Mouse (Mus musculus): ENCODE data around the gene Inpp4b. TPM values are rescaled to one million over a fixed set of nuclear protein-coding genes. Genes with fewer than 3 reads are reported as not detected.

Inpp4b gene
- total and polyA plus RNA-seq, 3 experiments: 0.59 to 36.8 (median 35.6) TPM

DNA sequence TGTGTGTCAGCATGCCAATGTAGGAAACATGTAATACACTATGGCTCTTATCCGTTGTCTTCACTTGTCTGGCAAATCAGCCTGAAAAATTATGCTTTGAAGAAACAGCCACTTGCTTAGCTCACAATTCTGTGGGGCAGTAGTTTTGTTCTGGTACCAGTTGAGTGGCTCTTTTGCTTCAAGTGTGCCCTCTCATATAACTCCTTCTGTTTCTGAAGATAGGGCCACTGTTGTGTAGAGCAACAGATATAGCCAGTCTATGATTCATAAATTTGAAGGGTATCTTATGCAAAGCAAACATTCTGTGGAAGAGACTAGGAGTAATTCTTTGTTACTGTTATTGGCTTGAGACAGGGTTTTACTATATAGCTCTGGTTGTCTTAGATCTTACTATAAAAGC, 265.7 kb downstream of the Inpp4b start:
- H3K9me3 ChIP-seq (replicated peaks): no peaks in the 10 kb centered on the region
- no peaks in the 10 kb centered on the region for H3K27me3 ChIP-seq (ENCODE audit: insufficient read depth, low read length)
- H3K4me3 ChIP-seq (ENCODE audit: low read depth, low read length): no peak overlapping the region
- H3K36me3 ChIP-seq (replicated peaks): no peaks in the 10 kb centered on the region
- TF ChIP-seq CTCF (IDR thresholded peaks at IDR 0.05; ENCODE audit: low read depth, low read length) (no peak), POLR2AphosphoS5 (IDR thresholded peaks at IDR 0.05; ENCODE audit: insufficient replicate concordance, low read depth, low read length) (no peak), GATA1 (IDR thresholded peaks at IDR 0.05; ENCODE audit: borderline replicate concordance, low read length) (no peak), GATA2 (IDR thresholded peaks at IDR 0.05; ENCODE audit: borderline replicate concordance, low read depth, low read length) (no peak)
- H3K4me1 ChIP-seq (ENCODE audit: insufficient read depth, low read depth, low read length): no peaks in the 10 kb centered on the region
- no peak for ATAC-seq (ENCODE audit: extremely low read depth, insufficient number of reproducible peaks, low FRiP score, poor library complexity, severe bottlenecking)
- no peak for DNase-seq (ENCODE audit: low spot score)

DNA sequence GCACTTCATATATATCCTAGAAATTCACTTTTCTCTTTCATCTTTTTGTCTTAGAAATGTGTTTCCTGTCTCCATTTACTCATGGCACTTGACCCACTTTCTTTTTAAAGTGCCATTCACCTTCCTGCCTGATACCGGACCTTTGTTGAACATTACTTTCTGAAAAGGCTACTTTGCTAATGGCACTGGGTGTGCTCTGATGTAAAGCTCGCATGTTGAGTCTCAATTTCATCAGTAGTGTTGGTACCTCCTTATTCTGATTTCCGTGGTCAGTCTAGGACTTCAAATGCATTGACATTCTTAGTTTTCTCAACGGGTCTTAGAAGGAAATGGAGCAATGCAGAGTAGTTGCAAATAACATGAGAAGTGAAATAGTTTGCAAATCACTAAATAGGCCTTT, 266.7 kb downstream of the Inpp4b start:
- Histone ChIP-seq H3K4me3 (ENCODE audit: low read depth, low read length) (no peak overlapping the region), H3K36me3 (replicated peaks) (no peaks in the 10 kb centered on the region), H3K27me3 (ENCODE audit: insufficient read depth, low read length) (no peaks in the 10 kb centered on the region), H3K4me1 (ENCODE audit: insufficient read depth, low read depth, low read length) (no peaks in the 10 kb centered on the region), H3K9me3 (replicated peaks) (no peaks in the 10 kb centered on the region)
- DNase-seq (ENCODE audit: low spot score) (no peak), ATAC-seq (ENCODE audit: extremely low read depth, insufficient number of reproducible peaks, low FRiP score, poor library complexity, severe bottlenecking) (no peak)
- TF ChIP-seq CTCF (IDR thresholded peaks at IDR 0.05; ENCODE audit: low read depth, low read length) (no peak), GATA2 (IDR thresholded peaks at IDR 0.05; ENCODE audit: borderline replicate concordance, low read depth, low read length) (no peak), TAL1 (conservative IDR thresholded peaks at IDR 0.05; ENCODE audit: low read depth, low read length) (no peak), POLR2AphosphoS5 (IDR thresholded peaks at IDR 0.05; ENCODE audit: insufficient replicate concordance, low read depth, low read length) (no peak), GATA1 (IDR thresholded peaks at IDR 0.05; ENCODE audit: borderline replicate concordance, low read length) (no peak)

DNA sequence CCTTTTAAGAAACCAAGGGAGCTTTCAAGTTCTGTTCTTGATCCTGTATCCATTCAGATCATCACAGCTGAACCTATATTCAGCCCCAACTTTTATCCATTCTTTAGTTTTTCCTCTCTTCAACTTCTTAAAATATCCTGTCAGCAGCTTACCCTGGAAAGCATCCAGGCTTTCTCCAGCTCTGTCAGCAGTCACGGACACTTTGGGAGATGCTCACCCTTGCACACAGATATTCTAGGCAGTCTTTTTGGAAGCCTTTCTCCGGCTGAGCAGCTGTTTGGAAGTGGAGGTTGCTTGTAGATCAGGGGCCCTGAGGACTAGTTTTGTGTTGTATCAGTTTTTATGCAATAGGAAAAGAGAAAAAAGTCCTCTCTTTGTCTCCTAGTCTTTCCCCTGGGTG, 270.3 kb downstream of the Inpp4b start:
- ATAC-seq (ENCODE audit: extremely low read depth, insufficient number of reproducible peaks, low FRiP score, poor library complexity, severe bottlenecking): no peak
- Histone ChIP-seq H3K27me3 (ENCODE audit: insufficient read depth, low read length) (no peaks in the 10 kb centered on the region), H3K36me3 (replicated peaks) (no peaks in the 10 kb centered on the region), H3K4me1 (ENCODE audit: insufficient read depth, low read depth, low read length) (no peaks in the 10 kb centered on the region), H3K9me3 (replicated peaks) (no peaks in the 10 kb centered on the region), H3K4me3 (ENCODE audit: low read depth, low read length) (no peak overlapping the region)
- TF ChIP-seq CTCF (IDR thresholded peaks at IDR 0.05; ENCODE audit: low read depth, low read length) (no peak), TAL1 (conservative IDR thresholded peaks at IDR 0.05; ENCODE audit: low read depth, low read length) (no peak), GATA2 (IDR thresholded peaks at IDR 0.05; ENCODE audit: borderline replicate concordance, low read depth, low read length) (no peak), POLR2AphosphoS5 (IDR thresholded peaks at IDR 0.05; ENCODE audit: insufficient replicate concordance, low read depth, low read length) (no peak), GATA1 (IDR thresholded peaks at IDR 0.05; ENCODE audit: borderline replicate concordance, low read length) (no peak)
- DNase-seq (ENCODE audit: low spot score): no peak

DNA sequence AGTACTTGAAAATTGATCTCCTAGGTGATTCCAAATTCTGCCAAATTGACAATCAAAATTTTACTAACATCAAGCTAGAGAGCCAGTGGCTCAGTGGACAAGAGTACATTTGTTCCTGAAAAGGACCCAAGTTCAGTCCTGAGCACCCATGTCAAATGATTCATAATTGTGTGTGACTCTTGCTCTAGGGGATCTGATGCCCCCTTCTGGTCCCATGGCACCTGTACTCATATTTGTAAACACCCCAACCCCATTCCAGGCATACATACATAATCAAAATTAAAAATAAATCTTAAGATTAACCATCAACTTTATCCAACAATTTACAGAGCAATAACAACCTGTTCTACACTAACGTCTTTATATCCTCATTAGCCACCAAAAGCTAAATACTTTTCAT, 271.8 kb downstream of the Inpp4b start:
- no peak for ATAC-seq (ENCODE audit: extremely low read depth, insufficient number of reproducible peaks, low FRiP score, poor library complexity, severe bottlenecking)
- DNase-seq (ENCODE audit: low spot score): no peak
- no peaks in the 10 kb centered on the region for H3K36me3 ChIP-seq (replicated peaks)

DNA sequence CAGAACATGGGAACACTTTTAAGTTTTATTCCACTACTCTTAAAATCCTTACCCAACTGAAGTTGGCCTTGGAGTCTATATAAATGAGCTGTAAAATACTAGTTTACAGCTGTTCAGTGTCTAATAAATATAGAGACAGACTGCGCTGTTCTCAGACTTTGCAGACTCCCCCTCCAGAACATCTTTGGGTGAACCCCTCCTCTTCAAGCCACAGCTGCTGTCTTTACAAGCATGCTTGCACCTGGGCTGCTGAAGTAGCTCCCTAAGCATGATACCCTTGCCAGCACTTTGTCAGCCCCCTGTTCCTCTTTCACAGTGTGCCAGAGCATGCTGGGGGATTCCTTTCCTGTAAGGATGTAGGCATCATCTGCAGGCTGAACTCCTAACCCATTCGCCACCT, 272.2 kb downstream of the Inpp4b start:
- H3K27me3 ChIP-seq (ENCODE audit: insufficient read depth, low read length): no peaks in the 10 kb centered on the region
- ATAC-seq (ENCODE audit: extremely low read depth, insufficient number of reproducible peaks, low FRiP score, poor library complexity, severe bottlenecking) (no peak), DNase-seq (ENCODE audit: low spot score) (no peak)
- no peaks in the 10 kb centered on the region for H3K36me3 ChIP-seq (replicated peaks)
- H3K4me1 ChIP-seq (ENCODE audit: insufficient read depth, low read depth, low read length): no peaks in the 10 kb centered on the region
- no peak for TF ChIP-seq POLR2AphosphoS5 (IDR thresholded peaks at IDR 0.05; ENCODE audit: insufficient replicate concordance, low read depth, low read length)
- TF ChIP-seq GATA2 (IDR thresholded peaks at IDR 0.05; ENCODE audit: borderline replicate concordance, low read depth, low read length): no peak
- no peak for TF ChIP-seq GATA1 (IDR thresholded peaks at IDR 0.05; ENCODE audit: borderline replicate concordance, low read length)
- no peak for TF ChIP-seq TAL1 (conservative IDR thresholded peaks at IDR 0.05; ENCODE audit: low read depth, low read length)
- no peak for TF ChIP-seq CTCF (IDR thresholded peaks at IDR 0.05; ENCODE audit: low read depth, low read length)
- H3K9me3 ChIP-seq (replicated peaks): no peaks in the 10 kb centered on the region
- no peak overlapping the region for H3K4me3 ChIP-seq (ENCODE audit: low read depth, low read length)

More for the DNA sequence above, 271.8 kb downstream of the Inpp4b start:
- Histone ChIP-seq H3K9me3 (replicated peaks) (no peaks in the 10 kb centered on the region), H3K4me1 (ENCODE audit: insufficient read depth, low read depth, low read length) (no peaks in the 10 kb centered on the region), H3K27me3 (ENCODE audit: insufficient read depth, low read length) (no peaks in the 10 kb centered on the region), H3K4me3 (ENCODE audit: low read depth, low read length) (no peak overlapping the region)
- TF ChIP-seq CTCF (IDR thresholded peaks at IDR 0.05; ENCODE audit: low read depth, low read length) (no peak), GATA2 (IDR thresholded peaks at IDR 0.05; ENCODE audit: borderline replicate concordance, low read depth, low read length) (no peak), POLR2AphosphoS5 (IDR thresholded peaks at IDR 0.05; ENCODE audit: insufficient replicate concordance, low read depth, low read length) (no peak), TAL1 (conservative IDR thresholded peaks at IDR 0.05; ENCODE audit: low read depth, low read length) (no peak), GATA1 (IDR thresholded peaks at IDR 0.05; ENCODE audit: borderline replicate concordance, low read length) (no peak)

DNA sequence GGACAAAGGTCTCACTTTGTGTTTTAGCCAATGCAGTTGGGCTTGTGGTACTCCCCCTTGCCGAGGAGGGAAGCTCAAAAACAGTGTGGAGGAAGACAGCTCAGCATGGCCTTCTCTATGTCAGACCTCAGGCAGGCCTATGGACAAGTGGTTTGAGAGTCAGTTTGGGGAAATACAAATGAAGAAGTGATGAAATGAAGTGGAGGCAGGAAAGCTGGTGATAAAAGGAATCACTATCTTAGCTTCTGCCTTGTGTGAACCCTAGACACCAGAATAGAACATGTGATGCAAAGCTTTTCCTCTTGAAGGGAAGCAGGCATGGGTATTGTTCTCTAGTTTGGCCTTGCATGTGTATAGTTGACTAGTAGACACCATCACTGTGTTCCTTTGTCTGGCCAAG, 273.2 kb downstream of the Inpp4b start:
- DNase-seq (ENCODE audit: low spot score): no peak
- Histone ChIP-seq H3K27me3 (ENCODE audit: insufficient read depth, low read length) (no peaks in the 10 kb centered on the region), H3K36me3 (replicated peaks) (no peaks in the 10 kb centered on the region), H3K4me1 (ENCODE audit: insufficient read depth, low read depth, low read length) (no peaks in the 10 kb centered on the region), H3K9me3 (replicated peaks) (no peaks in the 10 kb centered on the region), H3K4me3 (ENCODE audit: low read depth, low read length) (no peak overlapping the region)
- no peak for ATAC-seq (ENCODE audit: extremely low read depth, insufficient number of reproducible peaks, low FRiP score, poor library complexity, severe bottlenecking)
- TF ChIP-seq POLR2AphosphoS5 (IDR thresholded peaks at IDR 0.05; ENCODE audit: insufficient replicate concordance, low read depth, low read length) (no peak), TAL1 (conservative IDR thresholded peaks at IDR 0.05; ENCODE audit: low read depth, low read length) (no peak), GATA2 (IDR thresholded peaks at IDR 0.05; ENCODE audit: borderline replicate concordance, low read depth, low read length) (no peak)

DNA sequence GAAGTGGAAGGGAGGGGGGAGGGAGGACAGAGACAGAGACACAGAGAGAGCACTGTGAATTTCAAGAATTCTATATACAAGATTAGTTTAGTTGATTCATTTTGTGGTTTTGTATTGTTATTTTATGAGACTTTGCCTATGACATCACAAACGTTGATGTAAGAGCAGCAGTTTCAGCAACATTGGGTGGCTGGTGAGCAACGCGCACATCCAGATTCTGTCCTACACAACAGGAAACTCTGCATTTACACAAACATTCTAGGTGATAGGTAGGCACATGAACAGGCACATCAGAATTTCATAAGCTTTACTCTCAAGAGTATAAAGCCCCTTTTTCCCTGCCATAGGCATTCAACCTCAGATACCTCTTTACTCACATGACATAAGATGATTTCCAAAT, 276.6 kb downstream of the Inpp4b start:
- no peaks in the 10 kb centered on the region for H3K36me3 ChIP-seq (replicated peaks)
- H3K4me3 ChIP-seq (ENCODE audit: low read depth, low read length): no peak overlapping the region
- no peaks in the 10 kb centered on the region for H3K9me3 ChIP-seq (replicated peaks)
- ATAC-seq (ENCODE audit: extremely low read depth, insufficient number of reproducible peaks, low FRiP score, poor library complexity, severe bottlenecking) (no peak), DNase-seq (ENCODE audit: low spot score) (no peak)
- no peaks in the 10 kb centered on the region for H3K4me1 ChIP-seq (ENCODE audit: insufficient read depth, low read depth, low read length)
- no peak for TF ChIP-seq GATA1 (IDR thresholded peaks at IDR 0.05; ENCODE audit: borderline replicate concordance, low read length)
- TF ChIP-seq POLR2AphosphoS5 (IDR thresholded peaks at IDR 0.05; ENCODE audit: insufficient replicate concordance, low read depth, low read length): no peak
- TF ChIP-seq GATA2 (IDR thresholded peaks at IDR 0.05; ENCODE audit: borderline replicate concordance, low read depth, low read length): no peak
- no peak for TF ChIP-seq CTCF (IDR thresholded peaks at IDR 0.05; ENCODE audit: low read depth, low read length)
- no peak for TF ChIP-seq TAL1 (conservative IDR thresholded peaks at IDR 0.05; ENCODE audit: low read depth, low read length)
- H3K27me3 ChIP-seq (ENCODE audit: insufficient read depth, low read length): no peaks in the 10 kb centered on the region

All from G1E (cell line).